Mouse (Mus musculus) brown adipose tissue, adult 24 weeks (tissue): ENCODE results near the gene Helz. TPM values are rescaled to one million over a fixed set of nuclear protein-coding genes. Genes with fewer than 3 reads are reported as not detected.
A peak's percentile ranks its signal among the peaks of the same experiment; 100 is the strongest.

Experiments
- H3K27ac ChIP-seq: fragments of 200-500 bp; replicated peaks from 2 replicates; pipeline ENCODE4 v1.5.1; 2012; ENCODE audit warnings: low read depth, mild to moderate bottlenecking, low read length
- H3K4me1 ChIP-seq: fragments of 200-500 bp; 2 replicates; pipeline ENCODE4 v1.6.1; 2012; ENCODE audit warnings: low read length, mixed read lengths; ENCODE audit not compliant: control insufficient read depth, insufficient read depth, insufficient read length
- H3K4me3 ChIP-seq: fragments of 200-500 bp; 2 replicates; pipeline ENCODE4 v1.5.1; 2012; ENCODE audit warnings: low read depth, mild to moderate bottlenecking, low read length, moderate library complexity; ENCODE audit not compliant: insufficient read depth
- polyA plus RNA-seq: library from polyadenylated mRNA; stranded (reverse); fragments of >200 nt; gene quantifications from 2 replicates; pipeline ENCODE4 v1.2.4, GENCODE M21; 2012; ENCODE audit not compliant: missing spikeins, insufficient read depth, insufficient read length

Helz gene
- polyA plus RNA-seq, 1 experiment, result 6.0 TPM

DNA sequence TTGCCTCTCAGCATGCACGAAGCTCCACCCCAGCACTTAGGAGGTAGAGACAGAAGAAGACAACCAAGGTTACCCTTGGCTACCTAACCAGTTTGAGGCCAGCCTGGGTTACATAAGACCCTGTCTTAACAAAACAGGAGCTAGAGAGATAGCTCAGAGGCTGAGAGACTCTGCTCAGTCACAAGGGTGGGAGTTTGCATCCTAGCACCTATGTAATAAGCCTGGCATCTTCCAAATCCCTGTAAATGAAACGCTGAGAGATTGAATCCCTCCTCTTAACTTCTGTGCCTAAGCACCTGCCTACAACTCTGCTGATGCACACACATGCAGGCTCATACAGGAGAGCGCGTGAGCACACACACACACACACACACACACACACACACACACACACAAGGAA is 112.7 kb downstream of the Helz start:
- Histone ChIP-seq H3K4me1 (no peaks in the 10 kb centered on the region), H3K27ac (no peak overlapping the region), H3K4me3 (no peak overlapping the region)

DNA sequence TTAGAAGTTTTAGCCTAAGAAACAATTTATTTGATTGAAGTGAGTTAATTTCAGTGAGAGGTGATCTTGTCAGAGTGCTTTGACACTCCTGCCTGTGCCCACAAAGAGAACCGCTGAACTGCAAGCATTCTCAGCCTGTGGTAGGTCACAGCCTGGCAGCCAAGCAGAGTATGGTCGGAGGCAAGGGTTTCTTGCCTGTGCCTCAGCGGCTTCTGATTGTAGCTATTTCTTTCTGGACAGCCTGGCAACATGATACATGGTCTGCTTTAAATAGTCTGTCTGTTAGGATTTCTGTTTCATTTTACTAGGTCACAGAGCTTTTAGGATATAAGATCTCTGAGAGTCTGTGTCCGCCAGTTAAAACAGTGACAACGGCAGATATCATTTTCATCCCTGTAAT is 114.9 kb downstream of the Helz start:
- Histone ChIP-seq H3K4me3 (no peak overlapping the region), H3K27ac (no peak overlapping the region), H3K4me1 (no peaks in the 10 kb centered on the region)

DNA sequence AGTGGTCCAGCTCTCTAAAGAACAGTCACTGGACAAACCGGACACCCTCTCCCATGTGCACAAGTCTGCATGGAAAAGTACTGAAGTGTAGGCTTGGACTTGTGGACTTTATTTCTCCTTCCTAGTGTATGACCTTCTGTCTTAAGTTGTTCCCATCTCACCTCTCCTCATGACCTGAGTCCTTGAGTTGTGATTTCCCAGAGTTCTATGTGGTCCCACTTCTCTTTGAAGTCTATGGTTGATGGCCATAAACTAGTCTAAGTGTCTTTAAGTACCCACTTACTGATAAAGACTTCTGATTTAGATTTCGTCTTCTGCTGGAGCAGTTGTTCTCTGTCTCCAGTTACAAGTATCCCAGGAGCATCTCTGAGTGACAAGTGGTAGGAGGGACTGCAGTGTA is 119.8 kb downstream of the Helz start:
- Histone ChIP-seq H3K27ac (no peak overlapping the region), H3K4me1 (no peaks in the 10 kb centered on the region), H3K4me3 (no peak overlapping the region)

- Histone ChIP-seq H3K27ac (no peak overlapping the region), H3K4me1 (no peaks in the 10 kb centered on the region), H3K4me3 (no peak overlapping the region)
Measured at GRCm38 (mm10) chr11:107668223-107668622, 120.5 kb downstream of the Helz start.

DNA sequence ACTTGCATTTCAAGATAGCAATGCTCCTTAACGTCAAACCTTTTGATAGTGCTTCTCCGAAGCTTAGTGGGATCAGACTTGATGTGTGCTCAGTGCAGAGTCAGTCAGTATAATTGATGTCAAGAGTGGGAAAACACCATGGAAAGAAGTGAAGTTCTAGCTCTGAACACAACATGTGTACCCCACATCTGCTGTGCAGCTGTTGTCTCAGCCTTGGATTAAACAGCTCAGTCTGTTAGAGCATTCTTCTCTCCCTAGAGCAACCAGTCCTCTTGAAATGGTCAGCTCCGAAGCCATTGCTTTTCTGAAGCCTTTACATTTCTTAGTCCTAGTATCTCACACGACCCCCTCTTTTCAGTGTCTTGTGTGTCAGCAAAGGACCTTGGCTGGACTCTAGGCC is 121.2 kb downstream of the Helz start:
- H3K4me1 ChIP-seq, result no peaks in the 10 kb centered on the region
- H3K4me3 ChIP-seq, result no peak overlapping the region
- H3K27ac ChIP-seq, result no peak overlapping the region

- no peak overlapping the region for H3K4me3 ChIP-seq
- H3K27ac ChIP-seq, result no peak overlapping the region
- H3K4me1 ChIP-seq, result no peaks in the 10 kb centered on the region
Measured at GRCm38 (mm10) chr11:107674006-107674405, 126.3 kb downstream of the Helz start.

DNA sequence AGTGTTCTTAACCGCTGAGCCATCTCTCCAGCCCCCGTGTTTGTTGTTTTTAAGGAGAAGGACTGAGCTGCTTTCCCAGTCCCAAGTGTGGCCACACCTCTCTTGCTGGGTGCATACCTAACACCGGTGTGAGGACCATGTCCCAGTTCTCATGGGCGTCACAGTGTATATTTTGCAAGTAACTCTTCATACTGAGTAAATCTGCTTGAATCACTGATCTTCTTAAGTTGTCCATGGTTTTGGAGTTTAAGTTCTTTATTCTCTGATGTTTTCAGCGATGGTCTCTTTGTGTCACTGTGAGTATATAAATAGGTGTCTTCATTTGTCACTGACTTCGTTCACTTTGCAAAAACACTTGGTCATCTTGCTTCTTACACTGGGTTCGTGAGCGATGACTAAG is 126.9 kb downstream of the Helz start:
- H3K27ac ChIP-seq, result no peak overlapping the region

GRCm38 (mm10) chr11:107675246-107675645 is 127.5 kb downstream of the Helz start:
- H3K4me1 ChIP-seq, result no peaks in the 10 kb centered on the region
- no peak overlapping the region for H3K27ac ChIP-seq
- no peak overlapping the region for H3K4me3 ChIP-seq

More for the DNA sequence above, 126.9 kb downstream of the Helz start:
- Histone ChIP-seq H3K4me3 (no peak overlapping the region), H3K4me1 (no peaks in the 10 kb centered on the region)

DNA sequence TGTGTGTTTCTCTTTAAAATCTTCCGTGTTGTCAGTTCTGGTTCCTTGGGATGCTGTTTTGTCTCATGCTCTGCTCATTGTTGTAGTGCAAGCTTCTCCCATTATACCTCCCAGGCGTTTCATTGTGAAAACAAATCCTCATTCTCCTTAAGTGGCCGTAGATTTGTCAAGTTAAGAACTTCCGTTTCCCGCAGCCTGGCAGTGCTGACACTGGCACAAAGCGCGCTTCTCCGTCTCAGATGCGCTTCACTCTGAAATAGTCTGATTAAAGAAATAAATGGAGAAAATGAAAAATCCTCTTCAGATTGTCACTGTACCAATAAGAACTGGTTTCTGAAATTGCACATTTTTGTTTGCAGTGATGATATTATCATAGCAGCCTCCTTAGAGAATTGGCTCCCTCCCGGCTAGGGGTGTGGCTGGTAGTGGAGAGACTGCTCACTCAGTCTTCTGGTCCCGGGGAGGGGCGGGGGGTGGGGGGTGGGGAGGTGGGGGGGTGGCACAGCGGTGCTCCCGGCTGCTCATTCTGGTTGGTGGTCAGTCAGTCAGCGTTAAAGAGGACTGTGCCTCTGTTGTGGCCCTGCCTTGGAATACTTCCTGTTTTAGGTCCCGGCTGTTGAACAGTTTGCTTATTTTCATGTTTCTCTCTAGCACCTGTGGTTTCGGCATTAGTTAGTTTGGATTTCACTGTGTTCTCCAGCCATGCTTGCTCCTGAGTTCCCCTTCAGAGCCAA is 128.6 kb downstream of the Helz start:
- 0 out of 2 replicates have a peak overlapping the region, but pooled peaks have one; percentile 40 for H3K27ac ChIP-seq
- H3K4me1 ChIP-seq, result no peaks in the 10 kb centered on the region
- H3K4me3 ChIP-seq, result no peak overlapping the region

DNA sequence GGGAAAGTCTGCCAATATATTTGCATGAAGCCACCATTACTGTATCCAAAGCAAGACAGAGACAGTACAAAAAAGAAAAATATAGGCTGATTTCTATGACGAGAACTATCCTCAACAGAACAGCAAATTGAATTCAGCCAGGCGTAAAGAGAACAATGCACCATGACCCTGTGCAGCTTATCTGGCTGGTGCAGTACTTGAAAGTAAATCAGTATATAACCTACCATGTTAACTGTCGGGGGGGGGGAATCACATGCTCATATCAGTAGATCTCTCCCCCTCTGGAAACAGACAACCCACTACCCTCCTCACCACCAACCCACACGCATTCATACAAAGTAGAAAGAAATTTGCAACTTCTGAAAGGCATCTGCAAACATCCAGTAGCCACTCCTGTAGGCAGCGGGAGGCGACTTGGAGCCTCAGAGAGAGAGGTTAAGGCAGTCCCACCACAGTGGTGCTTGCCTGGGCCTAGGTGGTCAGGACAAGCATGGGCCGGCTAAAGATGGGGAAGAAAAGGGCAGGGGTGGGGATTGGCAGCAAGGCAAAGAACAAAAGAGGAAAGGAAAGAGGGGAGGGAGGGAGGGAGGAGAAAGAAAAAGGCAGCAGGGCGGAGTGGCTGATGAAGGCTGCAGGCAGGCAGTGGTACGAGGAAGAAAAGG is 135.1 kb downstream of the Helz start:
- Histone ChIP-seq H3K27ac (no peak overlapping the region), H3K4me3 (no peak overlapping the region), H3K4me1 (no peaks in the 10 kb centered on the region)

GRCm38 (mm10) chr11:107683544-107684465 is 136.1 kb downstream of the Helz start:
- Histone ChIP-seq H3K4me1 (no peaks in the 10 kb centered on the region), H3K27ac (no peak overlapping the region), H3K4me3 (no peak overlapping the region)

DNA sequence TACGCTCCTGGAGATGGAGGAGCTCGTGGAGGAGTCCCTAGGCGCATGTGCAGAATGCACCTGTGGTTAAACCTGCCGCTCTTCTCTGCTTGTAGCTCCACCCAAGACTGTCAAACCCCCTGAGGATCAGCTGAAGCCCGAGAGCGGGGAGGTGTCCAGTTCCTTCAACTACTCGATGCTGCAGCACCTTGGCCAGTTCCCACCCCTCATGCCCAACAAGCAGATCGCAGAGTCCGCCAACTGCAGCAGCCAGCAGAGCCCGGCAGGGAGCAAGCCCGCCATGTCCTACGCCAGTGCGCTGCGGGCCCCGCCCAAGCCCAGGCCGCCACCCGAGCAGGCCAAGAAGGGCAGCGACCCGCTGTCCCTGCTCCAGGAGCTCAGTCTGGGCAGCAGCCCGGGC is 138.6 kb downstream of the Helz start:
- Histone ChIP-seq H3K4me1 (no peaks in the 10 kb centered on the region), H3K4me3 (no peak overlapping the region), H3K27ac (no peak overlapping the region)

DNA sequence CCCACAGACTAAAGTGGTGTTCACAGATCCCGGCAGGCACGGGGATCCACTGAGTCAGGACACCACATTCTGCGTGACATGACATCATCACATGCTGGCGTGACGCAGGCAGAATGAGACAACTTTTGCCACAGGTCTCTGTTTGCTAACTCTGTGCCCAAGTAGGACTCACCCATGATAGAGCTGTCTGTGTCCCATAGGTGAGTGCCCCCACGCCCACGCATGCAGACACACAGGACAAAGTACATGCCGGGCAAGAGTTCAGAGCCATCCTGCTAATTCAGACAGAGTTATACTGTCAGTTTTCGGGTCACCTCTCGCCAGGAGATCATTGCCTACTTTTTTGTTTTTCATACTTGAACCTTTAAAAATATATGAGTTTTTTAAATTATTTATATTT is 140.8 kb downstream of the Helz start:
- H3K27ac ChIP-seq, result no peak overlapping the region
- H3K4me1 ChIP-seq, result no peaks in the 10 kb centered on the region
- H3K4me3 ChIP-seq, result no peak overlapping the region

DNA sequence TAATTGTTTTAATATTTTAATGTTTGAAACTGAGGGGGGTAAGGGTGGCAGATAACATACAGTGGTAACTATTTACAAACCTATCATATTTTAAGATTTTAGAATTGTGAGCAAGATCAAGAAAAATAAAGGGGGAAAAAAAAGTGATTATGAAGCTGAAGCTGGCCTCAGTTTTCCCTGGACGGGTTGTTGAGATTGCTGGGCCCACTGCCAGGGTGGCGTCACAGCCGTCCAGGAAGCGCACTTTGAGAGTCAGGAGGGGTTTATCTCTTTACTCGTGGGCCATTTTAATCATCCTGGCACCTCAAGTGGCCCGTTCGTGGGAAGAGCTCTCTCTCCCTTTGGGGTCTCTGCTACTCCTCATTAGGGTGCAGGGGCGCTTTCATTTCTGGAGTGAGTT is 143.8 kb downstream of the Helz start:
- H3K4me3 ChIP-seq, result no peak overlapping the region
- no peak overlapping the region for H3K27ac ChIP-seq
- no peaks in the 10 kb centered on the region for H3K4me1 ChIP-seq

DNA sequence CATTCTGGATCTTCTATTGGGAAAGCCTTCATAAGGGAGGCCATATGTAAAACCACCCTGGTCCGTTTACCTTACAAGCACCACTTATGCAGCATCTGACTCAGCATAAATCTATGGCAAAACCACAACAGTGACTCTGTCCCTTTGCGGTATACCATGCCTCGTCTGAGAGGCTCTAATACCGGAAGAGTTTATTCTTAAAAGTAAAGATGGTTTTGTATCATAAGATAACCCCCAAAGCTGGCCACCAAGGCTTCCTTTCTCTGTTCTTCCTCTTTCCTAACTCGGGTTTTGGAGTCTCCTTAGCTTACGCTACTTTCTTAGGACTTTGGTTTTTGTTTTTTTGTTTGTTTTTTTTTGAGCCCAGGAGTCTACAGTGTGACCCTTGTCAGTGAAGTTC is 145.6 kb downstream of the Helz start:
- no peaks in the 10 kb centered on the region for H3K4me1 ChIP-seq
- H3K27ac ChIP-seq, result no peak overlapping the region
- no peak overlapping the region for H3K4me3 ChIP-seq
